In the genomic region with DNA sequence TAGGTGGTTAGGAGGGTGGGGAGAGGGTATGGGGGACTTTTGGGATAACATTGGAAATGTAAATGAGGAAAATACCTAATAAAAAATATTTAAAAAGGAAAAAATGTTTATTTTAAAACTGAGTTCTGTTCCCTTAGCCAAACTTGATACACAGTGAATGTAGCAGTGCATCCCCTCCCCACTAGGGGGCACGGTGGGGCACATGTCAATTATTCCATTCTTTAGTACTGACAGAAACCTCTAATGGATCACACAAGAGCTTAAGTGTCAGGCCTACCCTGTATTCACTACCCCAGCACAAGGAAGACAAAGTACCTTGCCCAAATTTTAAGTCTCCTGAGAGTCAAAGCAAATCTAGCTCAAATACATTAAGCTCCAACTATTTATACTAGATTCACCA, we compare ENCODE assay signal across 9 mouse cellular contexts. TPM values are rescaled to one million over a fixed set of nuclear protein-coding genes. Genes with fewer than 3 reads are reported as not detected.
A peak's percentile ranks its signal among the peaks of the same experiment; 100 is the strongest.
DNase-seq lines count a peak whose midpoint lies in the region; ATAC-seq and TF ChIP-seq lines count a peak whose summit lies in the region.
"Had no signal": no experiment of that assay in that cellular context is flagged by ENCODE, and none has a peak within 500 bp of the region (broad histone marks: within the 10 kb centered on the region; RNA-seq: fewer than 3 reads in every experiment).

No protein-coding gene starts in this region.

- no peaks in the 10 kb centered on the region for H3K4me1 ChIP-seq in kidney, embryonic 16.5 days (ENCODE audit: insufficient read depth, low read length)
- no peaks in the 10 kb centered on the region for H3K4me1 ChIP-seq in G1E (ENCODE audit: insufficient read depth, low read depth, low read length)
- H3K4me1 ChIP-seq: limb, embryonic 15.5 days had no signal

- peak; percentile 64; the same call in 1 of the 2 replicates for TF ChIP-seq CTCF in G1E (IDR thresholded peaks at IDR 0.05; ENCODE audit: low read depth, low read length)

- H3K4me2 ChIP-seq in kidney, embryonic 16.5 days (replicated peaks; ENCODE audit: low read depth, low read length) = no peak overlapping the region
- H3K4me2 ChIP-seq: limb, embryonic 15.5 days had no signal

- H3K27me3 ChIP-seq in kidney, embryonic 16.5 days (ENCODE audit: insufficient read depth, low read length) = no peaks in the 10 kb centered on the region
- H3K27me3 ChIP-seq in G1E (ENCODE audit: insufficient read depth, low read length) = no peaks in the 10 kb centered on the region
- H3K27me3 ChIP-seq: limb, embryonic 15.5 days had no signal

- H3K9ac ChIP-seq in kidney, embryonic 16.5 days (replicated peaks; ENCODE audit: low read length) = no peak overlapping the region
- H3K9ac ChIP-seq: limb, embryonic 15.5 days had no signal

- H3K4me3 ChIP-seq in kidney, embryonic 16.5 days (ENCODE audit: low read length) = no peak overlapping the region
- H3K4me3 ChIP-seq in G1E (ENCODE audit: low read depth, low read length) = no peak overlapping the region
- H3K4me3 ChIP-seq: limb, embryonic 15.5 days had no signal

- no peaks in the 10 kb centered on the region for H3K36me3 ChIP-seq in kidney, embryonic 16.5 days (ENCODE audit: insufficient read depth, low read length)
- H3K36me3 ChIP-seq in G1E (replicated peaks) = no peaks in the 10 kb centered on the region
- H3K36me3 ChIP-seq: limb, embryonic 15.5 days had no signal

- DNase-seq in kidney, adult 11 months = peak; percentile 28
- peak; percentile 6 for DNase-seq in G1E (ENCODE audit: low spot score)
- DNase-seq in adrenal gland, postnatal 4 days (ENCODE audit: low spot score in 2 of 2) = peak; percentile 5 to 25
- DNase-seq in gastrocnemius, postnatal 10 days = peak; percentile 44
- DNase-seq in layer of hippocampus, adult 9-11 months = peak; percentile 3
- peak; percentile 9 for DNase-seq in naive thymus-derived CD4-positive, alpha-beta T cell, adult 2 months (ENCODE audit: low read depth)

- no peak overlapping the region for H3K27ac ChIP-seq in kidney, embryonic 16.5 days (ENCODE audit: low read length)
- H3K27ac ChIP-seq: limb, embryonic 15.5 days had no signal

- H3K9me3 ChIP-seq in kidney, embryonic 16.5 days (ENCODE audit: low read length) = no peaks in the 10 kb centered on the region
- H3K9me3 ChIP-seq in G1E (replicated peaks) = no peaks in the 10 kb centered on the region
- H3K9me3 ChIP-seq: limb, embryonic 15.5 days had no signal

- ATAC-seq in kidney, embryonic 16.5 days (ENCODE audit: low FRiP score, low TSS enrichment) = no peak
- no peak for ATAC-seq in G1E (ENCODE audit: extremely low read depth, insufficient number of reproducible peaks, low FRiP score, poor library complexity, severe bottlenecking)
- no peak for ATAC-seq in inflammation-experienced regulatory T-cells, adult 6 months

- 5% methylated on average over 1 of the region's 1 CpGs for WGBS in kidney, embryonic 16.5 days

RNA-seq across cellular contexts. Expression of gene Fbxw18, which starts 17.2 kb away (rescaled TPM):
- polyA plus RNA-seq in kidney, embryonic 16.5 days (2015; fragmentation: Nextera tagmentation; extraction: Ambion mirVana) = 0.15 TPM in 1 of 2 replicates, not detected in the other
- total RNA-seq in G1E (2014; fragmentation: Nextera tagmentation) (not detected in 2 replicates), G1E (2017) (0.06 TPM in 1 of 2 replicates, not detected in the other)
- not detected in 2 replicates for polyA plus RNA-seq in G1E (2012)
- total RNA-seq in adrenal gland, postnatal 4 days (2021) = not detected
- total RNA-seq in gastrocnemius, postnatal 10 days (2021) = not detected
- polyA plus RNA-seq in inflammation-experienced regulatory T-cells, adult 6 months (2017; shearing (Covaris generic)) = not detected
- polyA plus RNA-seq: limb, embryonic 15.5 days had no signal

RNA-seq across cellular contexts. Expression of gene Fbxw25, which starts 20.8 kb away (rescaled TPM):
- polyA plus RNA-seq in kidney, embryonic 16.5 days (2015; fragmentation: Nextera tagmentation; extraction: Ambion mirVana) = 0.10 and 0.23 TPM in 2 replicates
- not detected in 2 replicates for total RNA-seq in G1E (2014; fragmentation: Nextera tagmentation)
- not detected in 2 replicates for total RNA-seq in G1E (2017)
- polyA plus RNA-seq in G1E (2012) = not detected in 2 replicates
- under 1 TPM in 1 of 2 experiments, not detected in 1; 0.20 TPM for total RNA-seq in adrenal gland, postnatal 4 days (2021)
- total RNA-seq in gastrocnemius, postnatal 10 days (2021) = not detected
- polyA plus RNA-seq in inflammation-experienced regulatory T-cells, adult 6 months (2017; shearing (Covaris generic)) = not detected
- polyA plus RNA-seq: limb, embryonic 15.5 days had no signal

RNA-seq across cellular contexts. Expression of gene Fbxw24, which starts 59.4 kb away (rescaled TPM):
- 0.21 and 0.39 TPM in 2 replicates for polyA plus RNA-seq in kidney, embryonic 16.5 days (2015; fragmentation: Nextera tagmentation; extraction: Ambion mirVana)
- total RNA-seq in G1E (2014; fragmentation: Nextera tagmentation) = not detected in 2 replicates
- not detected in 2 replicates for total RNA-seq in G1E (2017)
- polyA plus RNA-seq in G1E (2012) = not detected in 2 replicates
- not detected for total RNA-seq in adrenal gland, postnatal 4 days (2021)
- total RNA-seq in gastrocnemius, postnatal 10 days (2021) = not detected
- not detected for polyA plus RNA-seq in inflammation-experienced regulatory T-cells, adult 6 months (2017; shearing (Covaris generic))
- polyA plus RNA-seq: limb, embryonic 15.5 days had no signal
